Mouse (Mus musculus) induced T-regulatory cell, adult 2 months (primary cell): ENCODE data around the gene Agbl4.

Experiments used
- DNase-seq: peaks from one replicate; pipeline ENCODE4 v3.0.0-alpha.2; 2012; ENCODE audit warnings: low read depth

Gene Agbl4

DNA sequence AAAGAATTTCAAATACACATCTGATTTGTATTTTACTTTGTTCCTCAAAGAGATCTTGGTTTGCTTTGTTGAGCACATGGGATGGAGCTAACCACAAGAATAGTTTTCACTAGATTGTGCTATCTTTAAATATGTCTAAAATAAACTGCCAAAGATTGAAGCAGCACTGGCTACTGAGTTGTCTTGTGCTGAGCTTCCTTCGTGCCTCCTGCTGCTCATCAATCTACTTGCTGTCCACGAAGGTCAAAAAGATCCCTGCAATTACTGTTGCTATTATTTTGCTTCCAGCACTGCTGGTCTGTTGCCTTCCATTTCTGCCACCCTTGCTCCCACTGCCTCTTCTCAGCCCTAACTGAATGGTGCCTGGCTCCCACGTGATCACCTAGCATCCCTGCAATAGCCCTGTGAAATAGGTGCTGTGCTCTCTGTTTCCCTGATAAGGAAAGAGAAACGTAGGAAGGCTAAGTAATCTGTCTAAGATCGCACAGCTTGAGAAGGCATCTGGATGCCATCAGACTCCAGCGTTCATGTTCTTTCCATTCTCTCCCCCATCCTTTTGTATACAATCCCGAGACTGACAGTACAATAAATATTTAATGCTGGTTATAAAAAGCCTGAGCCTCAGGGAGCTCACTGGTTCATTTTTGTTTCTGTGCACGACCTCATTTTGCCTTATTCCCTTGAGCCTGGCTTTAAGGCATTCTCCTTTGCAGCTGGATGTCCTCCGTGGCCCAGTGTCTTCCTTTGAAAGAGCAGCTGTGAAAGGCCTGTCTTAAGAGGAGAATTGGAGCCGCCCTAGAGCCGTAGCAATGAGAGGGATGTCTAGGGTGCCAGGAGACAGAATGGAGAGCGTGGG is 1273.3 kb downstream of the Agbl4 start:
- no peak for DNase-seq

DNA sequence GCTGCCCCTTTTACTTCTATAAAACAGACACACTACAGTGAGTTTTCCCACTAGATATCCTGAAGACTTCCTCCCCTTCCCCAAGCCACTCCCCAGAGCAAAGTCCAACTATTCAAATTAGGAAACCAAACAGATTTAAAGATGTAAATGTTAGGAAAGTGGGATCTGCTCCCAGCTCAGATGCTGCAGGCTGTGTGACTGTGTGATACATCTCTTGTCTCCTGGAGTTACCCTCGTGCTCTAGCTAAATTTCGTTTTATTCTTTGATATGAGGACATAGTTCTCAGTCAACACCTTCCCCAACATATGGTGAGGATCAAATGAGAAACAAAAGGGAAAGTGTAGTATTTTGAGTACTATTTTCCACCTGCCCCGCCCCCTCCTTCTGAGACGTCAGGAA is 1274.0 kb downstream of the Agbl4 start:
- DNase-seq: no peak

DNA sequence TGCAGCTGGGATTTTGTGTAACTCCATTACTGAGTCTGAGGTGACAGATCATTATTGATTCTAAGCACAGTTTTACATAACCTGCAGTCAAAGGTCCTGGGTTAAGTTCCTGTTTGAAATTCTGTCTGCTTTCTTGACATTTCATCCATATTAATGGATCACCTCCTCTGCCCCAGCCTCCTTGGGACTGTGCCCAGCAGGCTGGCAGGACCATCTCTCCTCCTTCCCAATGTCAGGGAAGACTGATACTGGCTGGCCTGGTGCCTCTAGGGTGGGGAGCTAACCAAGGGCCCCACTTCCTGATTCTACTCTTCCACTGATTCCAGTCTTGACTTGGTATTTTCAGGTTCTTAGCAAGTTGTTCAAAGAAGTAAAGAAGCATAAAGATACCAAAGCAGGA is 1276.4 kb downstream of the Agbl4 start:
- no peak for DNase-seq

DNA sequence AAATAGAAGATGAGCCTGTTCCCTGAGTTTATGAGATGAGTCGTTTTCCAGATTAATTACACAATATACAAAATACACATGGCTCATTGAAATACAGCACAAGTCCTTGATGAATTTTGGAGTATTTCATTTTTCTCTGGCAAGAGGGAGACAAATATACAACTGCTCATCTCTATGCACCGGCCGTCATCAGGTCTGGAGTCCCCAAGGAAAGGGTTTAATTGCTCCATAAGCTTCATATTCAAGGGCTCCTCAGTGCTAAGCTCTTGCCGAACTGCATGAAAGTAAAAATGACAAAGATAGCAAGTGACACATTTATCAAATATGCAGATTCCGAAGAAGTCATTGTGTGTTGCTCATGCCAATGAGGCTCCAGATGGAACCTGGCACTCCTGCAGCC is 1284.5 kb downstream of the Agbl4 start:
- DNase-seq: no peak

DNA sequence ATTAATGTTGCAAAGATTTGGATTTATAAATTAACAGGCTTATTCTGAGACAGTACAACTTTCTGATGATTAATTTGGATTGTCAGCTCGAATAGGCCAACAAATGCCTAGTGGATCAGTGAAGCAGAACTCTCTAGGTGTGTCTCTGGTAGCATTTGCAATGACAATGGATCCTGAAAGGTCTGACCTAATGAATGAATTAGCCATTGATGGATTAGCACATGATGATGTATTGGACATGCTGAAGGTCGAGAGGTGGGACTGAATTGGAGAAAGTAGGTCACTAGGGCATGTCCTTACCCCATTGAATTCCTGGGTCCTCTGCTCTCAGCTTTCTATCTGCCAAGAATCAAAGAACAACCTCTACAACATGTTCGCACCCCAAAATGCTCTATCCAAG is 1285.3 kb downstream of the Agbl4 start:
- no peak for DNase-seq

DNA sequence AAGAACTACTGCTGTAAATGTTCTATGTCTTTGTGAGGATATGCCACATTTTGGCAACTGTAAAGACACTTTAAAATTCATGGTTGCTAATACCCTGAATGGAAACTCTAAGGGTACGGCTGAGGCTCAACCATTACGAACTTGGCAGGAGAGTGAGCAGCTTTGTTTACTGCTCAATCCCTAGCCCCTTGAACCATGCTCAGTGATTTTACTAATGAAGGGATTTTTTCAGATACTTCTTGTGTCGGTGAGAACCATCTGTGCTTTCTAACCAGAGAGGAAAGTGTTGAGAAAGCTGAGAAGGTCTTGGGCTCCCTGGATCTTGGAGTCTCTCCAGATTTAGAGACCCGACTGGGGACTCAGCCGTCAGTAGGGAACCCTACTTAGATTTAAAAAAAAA is 1286.4 kb downstream of the Agbl4 start:
- no peak for DNase-seq

DNA sequence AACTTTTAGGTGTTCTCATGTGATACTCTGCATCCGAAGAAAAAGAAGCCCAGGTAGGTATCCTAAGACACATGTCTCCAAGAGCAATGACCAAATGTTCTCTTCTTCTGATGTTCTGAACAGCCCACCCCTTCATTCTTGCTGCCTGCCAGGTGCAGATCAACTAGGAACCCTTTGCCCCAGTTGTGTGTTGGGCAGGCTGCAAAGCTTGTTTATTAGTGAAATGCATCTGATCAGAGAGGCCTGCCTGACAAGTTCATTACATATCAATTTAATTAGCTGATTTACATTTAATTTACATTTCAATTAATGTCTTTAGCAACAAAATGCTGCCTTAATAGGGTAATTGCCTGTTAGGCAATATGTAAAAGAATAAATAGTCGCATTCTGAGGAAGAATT is 1288.5 kb downstream of the Agbl4 start:
- DNase-seq: no peak

DNA sequence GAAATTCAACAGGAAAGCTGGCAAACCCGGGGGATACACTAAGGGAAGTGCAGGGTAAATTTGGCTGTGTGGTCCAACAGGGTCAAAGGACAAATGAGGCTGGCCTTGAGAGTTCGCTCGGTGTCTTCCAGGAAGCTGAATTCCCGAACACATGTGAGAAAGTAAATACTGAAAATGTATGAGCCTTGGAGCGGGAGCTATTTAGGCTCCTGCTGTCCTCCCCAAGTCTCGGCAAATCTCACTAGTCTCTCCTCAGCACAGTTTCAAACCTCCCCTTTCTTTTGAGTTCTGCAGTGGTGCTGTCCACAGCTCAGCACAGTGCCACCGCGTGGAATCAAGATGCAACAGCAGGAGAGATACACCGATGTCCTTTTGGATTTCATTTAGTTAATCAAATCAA is 1289.5 kb downstream of the Agbl4 start:
- peak; percentile 71 for DNase-seq

DNA sequence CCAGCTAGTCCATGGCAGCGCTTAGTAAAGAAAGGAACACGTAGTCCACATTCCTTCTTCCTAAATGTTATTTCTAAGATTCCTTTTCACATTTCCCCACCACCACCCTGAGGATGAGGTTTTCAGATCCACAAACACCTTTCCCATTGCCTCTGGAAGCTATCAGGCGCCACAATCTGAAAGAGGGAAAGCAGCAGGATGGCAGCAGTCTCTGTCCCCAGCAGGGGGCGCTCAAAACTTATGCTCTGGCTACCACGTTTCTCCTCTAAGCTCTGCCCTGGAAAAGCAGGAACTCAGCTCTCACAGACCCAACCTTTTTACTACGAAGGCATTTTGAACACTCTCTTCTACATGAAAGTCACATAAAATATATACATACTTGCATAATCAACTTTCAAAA is 1290.2 kb downstream of the Agbl4 start:
- peak; percentile 86 for DNase-seq

DNA sequence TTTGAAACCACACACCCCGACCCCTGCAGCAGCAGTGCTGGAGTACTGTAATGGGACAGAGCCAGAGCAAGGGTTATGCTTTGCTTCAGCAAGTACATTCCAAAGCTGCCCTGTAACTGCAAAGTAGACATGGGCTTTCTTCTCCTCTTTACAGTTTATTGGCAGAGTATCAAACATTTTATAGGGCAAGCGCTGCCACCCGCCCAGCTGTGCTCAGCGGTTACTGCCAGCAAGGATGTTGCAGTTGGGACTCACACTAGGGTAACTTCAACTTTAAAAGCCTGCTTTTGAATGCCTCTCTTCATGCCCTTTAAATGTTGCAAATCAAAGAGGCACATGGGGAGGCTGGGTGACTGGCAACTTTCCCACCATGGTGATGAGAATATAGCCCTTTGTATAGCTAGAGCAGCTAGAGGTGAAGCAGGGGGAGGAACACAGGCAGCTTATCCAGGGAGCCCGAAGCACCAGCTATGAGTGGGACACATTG is 1293.6 kb downstream of the Agbl4 start:
- DNase-seq: no peak

DNA sequence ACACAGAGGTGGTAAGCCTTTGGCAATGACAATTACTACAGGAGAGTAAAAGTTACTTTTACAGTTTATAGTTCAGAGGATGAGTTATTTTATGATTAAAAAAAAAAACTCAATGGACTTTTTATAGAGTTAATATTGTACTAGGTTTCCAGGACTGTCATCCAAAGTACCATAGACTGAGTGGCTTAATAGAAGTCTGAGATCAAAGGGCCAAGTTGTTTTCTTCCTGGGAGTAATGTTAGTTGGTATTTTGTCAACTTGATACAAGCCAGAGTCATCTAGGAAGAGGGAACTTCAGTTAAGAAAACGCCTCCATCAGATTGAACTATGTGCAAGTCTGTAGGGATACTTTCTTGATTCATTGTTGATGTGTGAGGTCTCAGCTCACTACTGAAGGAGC is 1303.9 kb downstream of the Agbl4 start:
- no peak for DNase-seq

DNA sequence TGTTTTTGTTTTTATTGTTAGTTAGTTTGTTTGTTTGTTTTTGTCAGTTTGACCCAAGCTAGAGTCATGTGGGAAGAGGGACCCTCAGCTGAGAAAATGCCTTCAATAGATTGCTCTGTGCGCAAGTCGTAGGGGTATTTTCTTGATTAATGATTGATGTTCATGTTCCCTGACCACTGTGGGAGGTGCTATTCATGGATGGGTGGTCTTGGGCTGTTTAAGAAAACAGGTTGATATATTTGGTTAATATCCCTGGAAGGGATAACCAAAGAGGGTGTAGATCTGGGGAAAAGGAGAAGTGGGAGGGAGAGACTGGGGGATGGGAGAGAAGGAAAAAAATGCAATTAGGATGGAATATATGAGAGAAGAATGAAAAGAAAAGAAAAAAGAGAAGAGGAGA is 1306.7 kb downstream of the Agbl4 start:
- no peak for DNase-seq

DNA sequence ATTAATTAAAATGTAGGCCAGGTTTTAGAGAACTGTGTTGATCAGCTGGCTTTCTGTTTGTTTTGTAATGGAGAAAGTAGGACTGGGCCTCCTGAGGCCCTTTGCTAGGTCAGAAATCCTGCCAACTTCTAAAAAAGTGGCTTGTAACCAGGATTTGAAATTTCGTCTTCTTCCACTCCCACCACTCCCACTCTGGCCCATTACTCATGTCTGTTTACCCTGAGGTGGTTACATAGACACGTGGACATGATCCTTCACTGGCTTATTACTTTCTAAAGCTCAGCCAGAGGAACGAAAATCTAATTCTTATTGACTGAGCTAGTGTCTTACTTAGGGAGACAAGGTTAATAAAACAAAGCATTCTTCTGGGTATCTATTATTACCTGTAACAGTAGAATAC is 1307.5 kb downstream of the Agbl4 start:
- DNase-seq: no peak
